Mouse (Mus musculus) megakaryocyte, embryonic 14.5 days (primary cell): Measurements from ENCODE around the gene Inava.

Source experiments
- FLI1 ChIP-seq: IDR thresholded peaks from 2 replicates; pipeline ENCODE4 v1.6.1; 2012; ENCODE audit warnings: low read length, inconsistent platforms, mixed read lengths
- GATA1 ChIP-seq: IDR thresholded peaks from 3 replicates; pipeline ENCODE4 v1.6.1; 2012; ENCODE audit warnings: mixed read lengths, low read length, inconsistent platforms, borderline replicate concordance

- TF ChIP-seq FLI1: no peak
- TF ChIP-seq GATA1: no peak
These were observed 43.3 kb upstream of the Inava start for GRCm38 (mm10) chr1:136277366-136277765.
